In the genomic region with DNA sequence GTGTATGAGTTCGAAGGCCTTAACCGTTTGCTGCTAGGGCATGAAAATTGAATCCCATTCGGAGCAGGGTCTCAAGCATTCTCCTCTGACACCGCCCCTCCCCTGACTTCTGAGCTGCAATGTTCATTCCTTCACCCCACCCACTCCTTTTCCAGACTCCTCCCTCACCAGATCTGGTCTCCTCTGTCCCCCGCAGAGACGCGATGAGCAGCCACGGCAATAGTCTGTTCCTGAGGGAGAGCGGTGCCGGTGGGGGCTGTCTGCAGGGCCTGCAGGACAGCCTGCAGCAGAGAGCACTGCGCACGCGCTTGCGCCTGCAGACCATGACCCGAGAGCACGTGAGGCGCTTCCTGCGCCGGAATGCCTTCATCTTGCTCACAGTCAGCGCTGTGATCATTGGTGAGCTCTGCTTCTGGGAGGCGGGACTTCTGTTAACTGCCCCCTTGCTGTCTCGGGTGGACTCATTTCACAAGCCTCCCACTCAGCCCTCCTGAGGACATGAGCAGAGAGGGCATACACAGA, we compare ENCODE assay signal across 8 mouse cellular contexts. TPM values are rescaled to one million over a fixed set of nuclear protein-coding genes. Genes with fewer than 3 reads are reported as not detected.
DNase-seq lines count a peak whose midpoint lies in the region; ATAC-seq and TF ChIP-seq lines count a peak whose summit lies in the region.

No protein-coding gene starts in this region.

- no peaks in the 10 kb centered on the region for H3K9me3 ChIP-seq in forebrain, embryonic 12.5 days
- no peaks in the 10 kb centered on the region for H3K9me3 ChIP-seq in heart, embryonic 13.5 days
- H3K9me3 ChIP-seq in kidney, embryonic 15.5 days (replicated peaks) = no peaks in the 10 kb centered on the region
- H3K9me3 ChIP-seq in limb, embryonic 12.5 days = no peaks in the 10 kb centered on the region
- no peaks in the 10 kb centered on the region for H3K9me3 ChIP-seq in midbrain, embryonic 15.5 days
- no peaks in the 10 kb centered on the region for H3K9me3 ChIP-seq in stomach, postnatal 0 days (ENCODE audit: control insufficient read depth, low read length)

- peaks cover 4% of the 10 kb centered on the region; the same call in 1 of the 2 replicates for H3K4me1 ChIP-seq in forebrain, embryonic 12.5 days
- H3K4me1 ChIP-seq in heart, embryonic 13.5 days = peaks cover 7% of the 10 kb centered on the region
- peaks cover 6% of the 10 kb centered on the region; the same call in 1 of the 2 replicates for H3K4me1 ChIP-seq in kidney, embryonic 15.5 days
- H3K4me1 ChIP-seq in limb, embryonic 12.5 days (replicated peaks) = no peaks in the 10 kb centered on the region
- H3K4me1 ChIP-seq in midbrain, embryonic 15.5 days = peaks cover 10% of the 10 kb centered on the region; the same call in 1 of the 2 replicates
- no peaks in the 10 kb centered on the region for H3K4me1 ChIP-seq in stomach, postnatal 0 days (replicated peaks; ENCODE audit: control insufficient read depth, insufficient read depth)

- H3K27ac ChIP-seq in forebrain, embryonic 12.5 days = peak overlapping the region; percentile 48; the same call in 1 of the 2 replicates
- H3K27ac ChIP-seq in heart, embryonic 13.5 days (replicated peaks) = peak overlapping the region; percentile 43
- H3K27ac ChIP-seq in kidney, embryonic 15.5 days = peak overlapping the region; percentile 50; the same call in 1 of the 2 replicates
- peak overlapping the region; percentile 45 for H3K27ac ChIP-seq in limb, embryonic 12.5 days
- H3K27ac ChIP-seq in midbrain, embryonic 15.5 days = peak overlapping the region; percentile 84
- no peak overlapping the region for H3K27ac ChIP-seq in stomach, postnatal 0 days (replicated peaks)

- ATAC-seq in forebrain, embryonic 12.5 days (ENCODE audit: low FRiP score) = peak; percentile 94
- peak; percentile 68; the same call in 1 of the 2 replicates for ATAC-seq in heart, embryonic 13.5 days (ENCODE audit: extremely low read depth, insufficient number of reproducible peaks, low FRiP score, low TSS enrichment)
- peak; percentile 98 for ATAC-seq in kidney, embryonic 15.5 days (replicated peaks; ENCODE audit: low FRiP score)
- peak; percentile 93 for ATAC-seq in limb, embryonic 12.5 days (ENCODE audit: insufficient number of reproducible peaks, insufficient read depth, low FRiP score, low TSS enrichment, low read depth)
- ATAC-seq in midbrain, embryonic 15.5 days (replicated peaks) = peak; percentile 99
- ATAC-seq in stomach, postnatal 0 days (ENCODE audit: low FRiP score, low TSS enrichment) = peak; percentile 90; the same call in 1 of the 2 replicates

- TF ChIP-seq EP300 in stomach, postnatal 0 days (optimal IDR thresholded peaks at IDR 0.05) = no peak

- peak; percentile 27; the same call in 1 of the 2 replicates for TF ChIP-seq CTCF in stomach, postnatal 0 days (IDR thresholded peaks at IDR 0.05; ENCODE audit: low read depth)

- peak overlapping the region; percentile 38 for H3K4me3 ChIP-seq in forebrain, embryonic 12.5 days (replicated peaks)
- peak overlapping the region; percentile 56 for H3K4me3 ChIP-seq in heart, embryonic 13.5 days
- H3K4me3 ChIP-seq in kidney, embryonic 15.5 days (replicated peaks) = peak overlapping the region; percentile 49
- H3K4me3 ChIP-seq in limb, embryonic 12.5 days (replicated peaks) = peak overlapping the region; percentile 49
- H3K4me3 ChIP-seq in midbrain, embryonic 15.5 days = peak overlapping the region; percentile 48
- H3K4me3 ChIP-seq in stomach, postnatal 0 days (ENCODE audit: low read depth, low read length) = peak overlapping the region; percentile 39

- WGBS in forebrain, embryonic 12.5 days = 4% methylated on average over 22 of the region's 22 CpGs
- WGBS in heart, embryonic 13.5 days = 7% methylated on average over 22 of the region's 22 CpGs
- 3% methylated on average over 22 of the region's 22 CpGs for WGBS in kidney, embryonic 15.5 days
- 4% methylated on average over 22 of the region's 22 CpGs for WGBS in limb, embryonic 12.5 days
- 2% methylated on average over 22 of the region's 22 CpGs for WGBS in midbrain, embryonic 15.5 days
- 2% methylated on average over 22 of the region's 22 CpGs for WGBS in stomach, postnatal 0 days

- DNase-seq in cerebellum, adult 18-20 months = peak; percentile 90 to 93
- DNase-seq in stomach, postnatal 0 days (ENCODE audit: low spot score) = peak; percentile 53
- no peak for DNase-seq in MN1 (ENCODE audit: low spot score)

- peak overlapping the region; percentile 55 for H3K9ac ChIP-seq in forebrain, embryonic 12.5 days
- peak overlapping the region; percentile 80 for H3K9ac ChIP-seq in heart, embryonic 13.5 days
- H3K9ac ChIP-seq in kidney, embryonic 15.5 days = peak overlapping the region; percentile 53
- H3K9ac ChIP-seq in limb, embryonic 12.5 days (replicated peaks) = peak overlapping the region; percentile 65
- peak overlapping the region; percentile 54 for H3K9ac ChIP-seq in midbrain, embryonic 15.5 days
- peak overlapping the region; percentile 61 for H3K9ac ChIP-seq in stomach, postnatal 0 days (ENCODE audit: low read length)

- H3K27me3 ChIP-seq in forebrain, embryonic 12.5 days = no peaks in the 10 kb centered on the region
- H3K27me3 ChIP-seq in heart, embryonic 13.5 days (replicated peaks) = no peaks in the 10 kb centered on the region
- no peaks in the 10 kb centered on the region for H3K27me3 ChIP-seq in kidney, embryonic 15.5 days
- no peaks in the 10 kb centered on the region for H3K27me3 ChIP-seq in limb, embryonic 12.5 days
- H3K27me3 ChIP-seq in midbrain, embryonic 15.5 days (replicated peaks) = no peaks in the 10 kb centered on the region
- H3K27me3 ChIP-seq in stomach, postnatal 0 days (ENCODE audit: control insufficient read depth, insufficient read depth, low read length) = no peaks in the 10 kb centered on the region

- H3K36me3 ChIP-seq in forebrain, embryonic 12.5 days (replicated peaks) = no peaks in the 10 kb centered on the region
- no peaks in the 10 kb centered on the region for H3K36me3 ChIP-seq in heart, embryonic 13.5 days
- no peaks in the 10 kb centered on the region for H3K36me3 ChIP-seq in kidney, embryonic 15.5 days
- no peaks in the 10 kb centered on the region for H3K36me3 ChIP-seq in limb, embryonic 12.5 days
- H3K36me3 ChIP-seq in midbrain, embryonic 15.5 days (replicated peaks) = no peaks in the 10 kb centered on the region
- H3K36me3 ChIP-seq in stomach, postnatal 0 days (ENCODE audit: control insufficient read depth, insufficient read depth, low read length) = no peaks in the 10 kb centered on the region

- peak overlapping the region; percentile 55 for H3K4me2 ChIP-seq in forebrain, embryonic 12.5 days
- H3K4me2 ChIP-seq in heart, embryonic 13.5 days = peak overlapping the region; percentile 72
- peak overlapping the region; percentile 70 for H3K4me2 ChIP-seq in kidney, embryonic 15.5 days
- H3K4me2 ChIP-seq in limb, embryonic 12.5 days = peak overlapping the region; percentile 67
- H3K4me2 ChIP-seq in midbrain, embryonic 15.5 days = peak overlapping the region; percentile 49
- peak overlapping the region; percentile 61 for H3K4me2 ChIP-seq in stomach, postnatal 0 days (replicated peaks; ENCODE audit: low read depth)

RNA-seq across cellular contexts. Expression of a gene that starts 7.3 kb away (rescaled TPM):
- polyA plus RNA-seq in forebrain, embryonic 12.5 days (2016; fragmentation: Nextera tagmentation; extraction: Ambion mirVana) = 1.7 and 1.8 TPM in 2 replicates
- polyA plus RNA-seq in heart, embryonic 13.5 days (2015; fragmentation: Nextera tagmentation; extraction: Ambion mirVana) = 0.97 and 1.2 TPM in 2 replicates
- polyA plus RNA-seq in kidney, embryonic 15.5 days (2015; fragmentation: Nextera tagmentation; extraction: Ambion mirVana) = 0.49 and 0.81 TPM in 2 replicates
- 1.2 and 1.5 TPM in 2 replicates for polyA plus RNA-seq in limb, embryonic 12.5 days (2016; fragmentation: Nextera tagmentation; extraction: Ambion mirVana)
- polyA plus RNA-seq in midbrain, embryonic 15.5 days (2015; fragmentation: Nextera tagmentation; extraction: Ambion mirVana) = 16.5 and 17.4 TPM in 2 replicates
- 0.23 and 0.38 TPM in 2 replicates for polyA plus RNA-seq in stomach, postnatal 0 days (2015; fragmentation: Nextera tagmentation; extraction: Ambion mirVana)

RNA-seq across cellular contexts. Expression of a gene that starts 34.8 kb away (rescaled TPM):
- 0.13 and 0.44 TPM in 2 replicates for polyA plus RNA-seq in forebrain, embryonic 12.5 days (2016; fragmentation: Nextera tagmentation; extraction: Ambion mirVana)
- polyA plus RNA-seq in heart, embryonic 13.5 days (2015; fragmentation: Nextera tagmentation; extraction: Ambion mirVana) = not detected in 2 replicates
- not detected in 2 replicates for polyA plus RNA-seq in kidney, embryonic 15.5 days (2015; fragmentation: Nextera tagmentation; extraction: Ambion mirVana)
- polyA plus RNA-seq in limb, embryonic 12.5 days (2016; fragmentation: Nextera tagmentation; extraction: Ambion mirVana) = 0.11 and 0.27 TPM in 2 replicates
- polyA plus RNA-seq in midbrain, embryonic 15.5 days (2015; fragmentation: Nextera tagmentation; extraction: Ambion mirVana) = 0.29 and 0.50 TPM in 2 replicates
- polyA plus RNA-seq in stomach, postnatal 0 days (2015; fragmentation: Nextera tagmentation; extraction: Ambion mirVana) = 0.07 TPM in 1 of 2 replicates, not detected in the other
